Mouse (Mus musculus) gastrocnemius, postnatal 25 days (tissue): ENCODE results near the gene Uggt2. TPM values are rescaled to one million over a fixed set of nuclear protein-coding genes. Genes with fewer than 3 reads are reported as not detected.

Experiments
- DNase-seq: peaks from one replicate; pipeline ENCODE4 v3.0.0; 2022
- long read RNA-seq, 2 experiments: library from polyadenylated mRNA; stranded (forward); transcript quantifications; one replicate each; pipeline ENCODE4 v2.0.0; 2021
- total RNA-seq, 2 experiments: library from RNA; stranded (reverse); gene quantifications; 1 replicate in 1 of 2; 2 replicates in 1 of 2; pipeline ENCODE4 v1.2.3; 2021

Uggt2 gene
- total RNA-seq, result 1 to 10 TPM; 6.5 to 7.3 TPM
- long read RNA-seq, experiment 1, partial matches to known transcripts, result 0 of 1 reads
- long read RNA-seq, experiment 1, other reads (novel, unspliced or antisense), result 0 of 1 reads
- long read RNA-seq, experiment 2, full-length matches to known transcripts, result 2 of 3 reads
- long read RNA-seq, experiment 2, partial matches to known transcripts, result 0 of 3 reads
- long read RNA-seq, experiment 2, other reads (novel, unspliced or antisense), result 1 of 3 reads

DNA sequence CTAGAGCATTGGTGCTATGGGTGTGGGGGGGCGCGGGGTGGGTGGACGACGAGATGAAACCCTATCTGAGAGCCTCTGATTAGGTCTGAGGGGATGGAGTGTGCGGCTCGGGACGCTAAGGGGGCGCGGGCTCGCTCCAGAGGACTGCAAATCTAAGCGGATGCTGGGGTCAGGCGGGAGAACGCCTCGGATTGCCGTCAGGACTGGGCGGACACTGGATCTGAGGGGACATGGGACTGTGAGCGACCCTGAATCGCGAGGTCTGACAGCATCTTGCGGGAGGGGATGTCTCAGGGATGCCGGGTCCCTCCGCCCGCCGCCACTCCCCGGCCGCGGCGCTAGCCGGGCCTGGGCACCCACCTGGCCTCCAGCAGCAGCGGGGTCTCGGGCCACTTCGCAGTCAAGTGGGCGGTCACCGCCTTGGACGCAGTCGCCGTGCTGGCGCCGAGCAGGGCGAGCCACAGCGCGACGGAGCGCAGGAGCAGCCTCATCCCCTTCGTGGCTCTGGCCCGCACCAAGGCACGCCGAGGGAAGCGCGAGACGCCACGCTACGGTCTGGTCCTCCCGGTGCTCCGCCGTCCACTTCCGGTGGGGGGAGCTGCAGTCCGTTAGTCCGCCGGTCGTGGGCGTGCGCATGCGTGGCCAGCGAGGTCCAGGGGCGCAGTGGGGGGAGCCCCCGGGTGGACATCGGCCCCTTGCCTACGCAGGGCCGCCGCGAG is at the start of gene Uggt2:
Gene Uggt2 (minus strand): TSS at position 580 of the 719 bp plus-strand sequence.
- peak; percentile 78 for DNase-seq

DNA sequence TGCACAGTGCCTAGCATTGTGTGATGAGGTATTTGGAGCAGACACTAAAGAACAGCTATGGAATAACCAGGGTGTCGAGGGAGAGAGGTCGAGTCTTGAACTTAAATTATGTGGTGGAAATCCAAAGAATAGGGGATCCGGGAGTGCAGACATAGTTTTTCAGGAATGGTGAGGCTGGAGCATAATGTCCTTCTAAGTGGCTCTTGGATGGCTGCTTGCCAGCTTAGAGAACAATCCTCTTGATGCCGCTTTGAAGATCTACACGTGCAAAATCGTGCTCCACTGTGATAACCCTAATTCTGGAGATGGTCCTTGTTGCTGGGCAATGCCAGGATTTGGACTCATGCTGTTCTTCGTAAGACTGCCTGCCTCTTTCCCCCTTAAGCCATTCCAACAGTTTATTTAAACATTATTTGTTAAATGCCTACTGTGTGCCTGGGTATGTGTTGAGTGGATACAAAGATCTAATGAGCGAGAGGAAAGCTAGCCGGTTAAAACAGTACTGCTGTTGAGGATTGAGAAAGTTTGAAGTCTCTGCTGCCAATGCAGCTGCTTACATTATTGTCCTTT is 40.2 kb upstream of the Uggt2 start:
- DNase-seq, result no peak

DNA sequence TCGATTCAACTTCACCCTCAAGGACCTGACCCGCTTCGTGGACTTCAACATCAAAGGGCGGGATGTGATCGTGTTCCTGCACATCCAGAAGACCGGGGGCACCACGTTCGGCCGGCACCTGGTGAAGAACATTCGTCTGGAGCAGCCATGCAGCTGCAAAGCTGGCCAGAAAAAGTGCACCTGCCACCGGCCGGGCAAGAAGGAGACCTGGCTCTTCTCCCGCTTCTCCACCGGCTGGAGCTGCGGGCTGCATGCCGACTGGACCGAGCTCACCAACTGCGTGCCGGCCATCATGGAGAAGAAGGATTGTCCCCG is 39.5 kb upstream of the Uggt2 start:
- DNase-seq, result no peak

DNA sequence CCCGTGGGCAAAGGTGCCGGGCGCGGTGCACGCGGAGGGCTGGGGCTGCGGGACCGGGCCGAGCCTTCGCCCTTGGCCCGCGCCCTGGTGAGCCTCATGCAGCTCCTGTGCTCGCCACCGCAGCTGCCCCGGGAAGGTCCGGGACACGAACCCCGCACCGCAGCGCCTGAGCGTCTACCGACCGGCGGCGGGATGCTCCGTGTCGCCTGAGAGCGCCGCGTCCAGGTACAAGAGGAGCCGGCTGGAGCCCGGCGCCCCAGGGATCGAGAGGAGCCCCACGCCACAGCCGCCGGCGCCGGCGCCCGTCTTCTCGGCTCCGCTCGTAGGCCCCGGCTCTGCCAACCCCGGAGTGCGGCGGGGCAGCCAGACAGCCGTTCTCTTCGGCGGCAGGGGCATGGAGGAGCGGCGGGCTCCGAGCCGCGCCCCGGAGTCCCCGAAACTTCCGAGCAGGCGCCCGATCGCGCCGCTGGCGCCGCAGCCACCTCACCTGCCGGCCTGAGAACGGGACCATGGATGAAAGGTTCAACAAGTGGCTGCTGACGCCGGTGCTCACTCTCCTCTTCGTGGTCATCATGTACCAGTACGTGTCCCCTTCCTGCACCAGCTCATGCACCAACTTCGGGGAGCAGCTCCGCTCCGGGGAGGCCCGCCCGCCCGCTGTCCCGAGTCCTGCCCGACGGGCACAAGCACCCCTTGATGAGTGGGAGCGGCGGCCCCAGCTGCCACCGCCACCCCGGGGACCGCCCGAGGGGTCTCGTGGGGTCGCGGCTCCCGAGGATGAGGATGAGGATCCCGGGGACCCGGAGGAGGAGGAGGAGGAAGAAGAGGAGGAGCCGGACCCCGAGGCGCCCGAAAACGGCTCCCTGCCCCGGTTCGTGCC is 38.9 kb upstream of the Uggt2 start, which contains the start of gene Hs6st3:
Gene Hs6st3 (plus strand): TSS at position 436 of the 880 bp plus-strand sequence.
- no peak for DNase-seq

DNA sequence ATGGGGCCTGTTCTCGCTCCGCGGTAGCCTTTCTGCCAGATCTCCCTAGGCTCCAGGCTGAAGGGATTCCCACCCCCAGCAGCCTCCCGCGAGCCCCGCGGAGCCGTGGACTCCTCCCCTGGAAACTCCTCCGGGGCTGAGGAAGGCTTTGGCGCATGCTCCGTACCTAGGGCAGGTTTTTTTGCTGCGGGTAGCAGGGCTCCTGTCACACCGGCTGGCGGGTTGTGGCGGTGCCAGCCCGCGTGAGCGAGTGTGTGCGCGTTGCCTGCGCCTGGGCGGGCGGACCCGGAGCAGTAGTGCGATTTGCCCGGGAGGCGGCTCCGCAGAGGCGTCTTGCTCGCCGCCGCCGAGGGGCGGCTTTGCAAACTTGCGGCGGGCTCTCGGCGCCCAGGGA is 38.3 kb upstream of the Uggt2 start:
- DNase-seq, result peak; percentile 23

DNA sequence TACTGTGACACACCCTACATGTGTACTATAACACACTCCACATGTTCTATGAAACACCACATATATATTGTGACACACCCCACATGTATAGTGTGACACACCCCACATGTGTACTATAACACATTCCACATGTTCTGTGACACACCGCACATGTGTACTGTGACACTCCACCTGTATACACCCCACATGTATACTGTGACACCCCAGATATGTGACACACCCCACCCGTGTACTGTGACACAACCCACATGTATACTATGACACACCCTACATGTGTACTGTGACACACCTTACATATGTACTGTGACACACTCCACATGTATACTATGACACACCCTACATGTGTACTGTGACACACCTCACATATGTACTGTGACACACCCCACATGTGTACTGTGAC is 28.1 kb upstream of the Uggt2 start:
- DNase-seq, result no peak

DNA sequence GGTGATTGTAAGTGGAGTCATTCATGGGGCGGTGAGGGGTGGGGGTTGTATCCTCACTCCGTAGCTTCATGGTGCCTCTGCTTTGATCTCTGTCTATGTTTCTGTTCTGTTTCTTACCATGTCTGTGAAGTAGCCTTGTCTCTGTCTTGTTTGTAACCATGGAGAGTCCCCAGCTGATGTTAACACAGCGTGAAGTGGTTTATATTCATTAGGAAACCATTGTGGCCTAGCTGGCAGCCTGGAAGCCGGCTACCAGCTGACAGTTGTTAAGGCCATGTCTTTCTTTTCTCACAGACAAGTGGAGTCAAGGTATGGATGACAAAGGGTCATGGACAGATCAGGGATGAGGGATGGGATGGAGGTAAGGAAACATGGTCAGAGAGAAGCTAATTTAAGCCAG is 26.6 kb upstream of the Uggt2 start:
- DNase-seq, result no peak

DNA sequence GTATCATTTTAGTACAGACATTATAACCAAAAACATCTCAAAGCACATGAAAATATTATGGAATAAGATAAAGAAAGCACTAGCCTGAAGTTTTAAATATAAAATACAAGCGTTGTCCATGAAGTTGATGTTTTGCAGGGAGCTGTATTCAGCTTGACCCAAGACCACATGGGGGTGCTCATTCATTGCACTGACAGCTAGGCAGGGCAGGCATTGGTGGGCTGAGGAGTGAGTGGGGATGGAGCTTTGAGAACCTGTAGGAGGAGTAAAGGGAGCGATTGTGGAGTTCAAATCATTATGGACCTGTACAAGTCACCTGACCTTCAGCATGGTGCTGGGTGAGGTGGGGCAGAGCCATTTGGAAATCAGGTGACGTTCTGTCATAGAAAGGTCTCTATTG is 24.8 kb upstream of the Uggt2 start:
- DNase-seq, result no peak

DNA sequence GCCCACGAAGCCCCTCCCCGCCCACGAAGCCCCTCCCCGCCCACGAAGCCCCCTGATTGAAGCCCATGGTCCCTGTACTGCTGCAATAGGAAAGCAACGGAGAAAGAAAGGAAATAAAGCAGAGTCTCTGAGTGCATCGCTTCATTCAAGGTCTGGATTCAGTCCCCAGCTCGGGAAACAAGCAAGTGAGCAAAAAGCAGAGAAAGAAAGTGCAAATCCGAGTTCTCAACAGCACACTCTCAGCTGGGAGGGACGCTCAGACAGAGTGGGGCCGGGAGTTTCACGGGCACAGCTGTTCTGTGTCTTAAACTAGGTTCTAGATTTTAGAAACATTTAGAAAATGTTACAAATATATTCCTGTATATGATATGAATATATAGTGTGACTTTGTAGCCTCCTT is 24.4 kb upstream of the Uggt2 start:
- no peak for DNase-seq

DNA sequence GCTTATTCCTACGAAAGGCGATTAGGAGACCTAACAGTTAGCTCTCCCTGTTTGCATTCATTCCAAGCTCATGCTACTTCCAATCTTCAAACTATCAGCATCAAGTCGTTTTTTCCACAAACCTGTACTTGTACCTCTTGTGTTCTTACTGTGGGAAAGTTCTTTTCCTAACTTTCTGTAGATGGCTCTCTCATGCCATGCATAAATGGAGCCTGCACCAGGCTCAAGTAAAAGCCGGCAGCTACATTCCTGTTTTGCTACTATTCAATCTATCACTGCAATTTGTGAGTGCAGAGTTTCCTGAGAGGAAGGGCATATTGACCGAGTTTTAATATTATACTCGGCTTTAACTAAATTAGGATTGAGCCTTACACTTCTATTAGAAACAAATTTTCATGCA is 13.3 kb upstream of the Uggt2 start:
- DNase-seq, result no peak

DNA sequence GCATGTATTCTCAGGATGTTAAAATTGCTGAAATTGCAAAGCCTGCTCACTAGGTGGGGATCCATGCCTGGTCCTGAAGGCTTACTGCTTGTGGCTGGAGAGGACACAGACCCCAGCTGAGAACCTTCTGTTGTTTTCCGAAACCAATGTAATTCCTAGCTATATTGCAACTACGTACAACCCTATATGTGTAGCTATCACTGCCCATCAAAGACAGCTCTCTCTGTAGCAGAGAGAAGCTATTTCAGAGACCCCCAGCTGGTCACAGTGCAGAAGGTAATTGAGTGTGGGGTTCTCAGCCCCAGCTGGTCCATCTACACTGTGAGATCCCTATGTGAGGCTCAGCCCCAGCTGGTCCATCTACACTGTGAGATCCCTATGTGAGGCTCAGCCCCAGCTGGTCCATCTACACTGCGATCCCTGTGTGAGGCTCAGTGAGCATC is 10.6 kb upstream of the Uggt2 start:
- DNase-seq, result no peak

DNA sequence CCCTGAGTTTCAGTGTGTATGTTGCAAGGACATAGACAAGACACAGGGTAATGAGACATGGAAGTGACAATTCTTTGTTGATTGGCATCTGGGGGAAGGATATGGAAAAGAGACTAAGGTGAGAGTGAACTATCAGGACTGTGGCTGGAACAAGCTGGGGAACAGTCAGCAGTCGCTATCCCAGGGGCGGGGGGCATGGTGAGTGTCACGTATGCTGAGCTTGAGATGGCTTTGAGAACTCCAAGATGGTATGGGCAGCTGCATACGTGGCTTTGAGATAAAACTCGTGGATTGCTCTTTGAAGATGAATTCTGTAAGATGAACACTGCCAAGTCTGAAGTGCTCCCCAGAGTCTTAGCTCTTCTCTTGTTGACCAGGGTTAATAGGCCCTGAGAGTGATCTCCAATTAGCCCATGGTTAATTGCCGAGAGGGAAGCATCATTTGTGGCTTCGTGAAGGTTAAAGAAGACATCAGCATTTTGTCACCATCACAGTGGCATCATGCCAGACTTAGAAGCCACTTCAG is 9.6 kb upstream of the Uggt2 start:
- DNase-seq, result no peak

DNA sequence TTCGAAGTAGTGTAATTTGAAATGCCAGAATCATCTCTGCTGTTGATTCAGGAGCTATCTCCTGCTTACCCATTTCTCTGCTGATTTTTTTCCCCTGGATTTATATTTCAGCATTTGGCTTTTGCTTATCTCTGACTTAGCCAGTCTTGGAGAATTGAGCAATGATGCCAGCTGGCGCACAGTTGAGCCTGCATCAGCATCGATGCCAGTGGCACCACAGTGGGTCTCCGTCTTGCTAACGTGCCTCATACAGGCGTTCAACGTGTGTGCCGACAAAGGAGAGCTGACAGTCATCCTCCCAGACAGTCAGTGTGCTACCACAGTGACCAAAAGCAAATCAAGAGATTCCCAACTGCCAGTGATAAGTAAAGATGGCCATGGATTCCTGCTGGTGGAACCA is 8.4 kb upstream of the Uggt2 start:
- DNase-seq, result no peak

DNA sequence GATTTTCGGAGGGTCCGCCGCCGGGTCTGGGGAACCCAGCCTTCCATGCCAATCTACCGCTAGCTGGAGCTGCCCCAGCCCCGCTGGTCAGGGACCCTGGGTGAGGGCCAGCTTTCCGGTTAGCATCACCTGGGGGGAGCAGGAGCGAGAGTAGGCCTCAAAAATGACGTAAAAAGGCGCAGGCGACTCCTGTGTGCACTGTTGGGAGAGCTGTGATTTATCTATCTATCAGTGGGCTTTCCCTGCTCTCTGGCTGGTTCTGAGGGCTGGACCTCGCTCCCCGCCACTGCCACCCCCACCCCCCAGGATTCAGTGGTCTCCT is 301 bp upstream of the Uggt2 start:
- no peak for DNase-seq

DNA sequence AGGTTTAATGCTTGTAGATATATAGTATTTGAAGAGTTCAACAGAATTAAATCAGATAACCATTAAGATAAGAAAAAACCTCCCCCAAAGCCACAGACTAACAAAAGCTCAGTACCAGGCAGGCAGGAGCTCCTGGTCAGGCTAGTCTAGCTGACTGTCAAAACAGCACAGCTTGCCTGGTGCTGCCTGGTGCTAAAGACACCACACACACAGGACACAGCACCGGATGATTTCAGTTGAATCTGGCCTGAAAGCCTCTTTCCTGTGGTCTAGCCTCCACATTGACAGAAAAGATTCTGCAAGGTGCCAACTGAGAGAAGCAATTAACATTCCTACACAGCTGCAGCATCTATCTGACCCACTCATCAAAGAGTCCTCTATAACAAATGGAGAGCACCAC is 37.4 kb downstream of the Uggt2 start:
- no peak for DNase-seq

DNA sequence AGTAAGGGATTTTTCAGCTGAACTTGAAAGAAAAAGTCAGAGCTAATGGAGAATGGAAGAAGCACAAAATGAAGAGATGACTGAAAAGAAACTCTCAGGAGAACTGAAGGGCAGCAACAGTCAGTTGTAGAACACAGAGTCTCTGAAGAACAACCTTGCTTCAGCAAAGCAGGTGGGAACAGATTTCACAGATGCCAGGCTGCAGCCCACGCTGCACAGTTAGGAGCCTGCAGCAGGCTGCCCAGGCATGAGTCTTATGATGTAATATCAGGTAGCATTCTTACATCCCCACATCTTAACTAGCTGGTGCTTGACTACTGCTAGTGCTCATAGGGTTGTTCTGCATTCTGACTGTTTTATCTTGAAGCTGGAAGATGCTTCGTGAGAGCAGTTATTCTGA is 38.5 kb downstream of the Uggt2 start:
- no peak for DNase-seq

DNA sequence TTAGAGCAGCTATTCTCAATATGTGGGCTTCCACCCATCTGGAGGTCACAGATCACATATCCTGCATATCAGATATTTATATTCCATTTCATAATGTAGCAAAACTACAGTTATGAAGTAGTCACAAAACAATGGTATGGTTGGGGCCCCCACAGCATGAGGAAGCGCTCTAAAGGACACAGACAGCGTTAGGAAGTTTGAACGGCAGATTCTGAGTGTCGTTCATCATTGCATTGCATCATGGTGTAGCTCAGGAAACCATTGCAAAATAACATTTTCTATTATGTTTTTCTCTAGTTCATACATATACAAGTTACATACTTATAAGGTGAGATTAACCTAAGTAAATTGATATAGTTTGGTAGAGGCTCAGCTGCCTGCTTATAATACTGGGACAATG is 42.2 kb downstream of the Uggt2 start:
- no peak for DNase-seq

DNA sequence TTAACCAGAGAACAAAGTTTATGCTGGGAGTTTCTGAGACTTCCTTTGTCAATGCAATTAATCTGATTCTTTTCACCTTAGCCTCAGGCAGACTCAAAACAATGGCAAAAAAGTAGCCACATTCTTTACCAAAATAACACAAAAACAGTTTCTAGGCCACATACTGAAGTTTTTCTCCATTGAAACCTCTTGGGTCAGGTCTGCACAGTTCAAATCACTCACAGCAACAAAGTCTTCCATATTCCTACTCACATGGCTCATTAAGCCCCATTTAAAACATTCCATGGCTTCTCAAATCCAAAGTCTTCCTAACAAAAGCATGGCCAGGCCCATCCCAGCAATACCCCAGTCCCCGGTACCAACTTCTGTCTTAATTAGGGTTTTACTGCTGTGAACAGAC is 46.3 kb downstream of the Uggt2 start:
- no peak for DNase-seq

DNA sequence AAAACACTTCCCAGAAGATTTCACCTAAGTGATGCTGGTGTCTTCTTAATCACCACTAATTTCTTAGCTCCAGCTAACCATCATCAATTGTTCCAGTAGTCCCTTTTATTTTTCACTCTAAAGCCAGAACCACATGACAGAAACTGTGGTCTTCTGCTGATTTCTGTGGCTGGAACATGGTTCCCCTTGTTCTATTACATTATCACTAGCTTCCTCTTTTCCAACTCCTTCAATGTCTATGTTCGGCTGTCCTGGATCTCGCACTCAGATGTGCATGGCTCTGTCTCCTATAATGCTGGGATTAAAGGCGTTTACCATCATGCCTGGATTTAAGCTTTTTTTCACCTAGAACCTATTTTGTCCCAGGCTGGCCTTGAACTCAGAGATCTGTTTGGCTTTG is 46.9 kb downstream of the Uggt2 start:
- DNase-seq, result no peak

DNA sequence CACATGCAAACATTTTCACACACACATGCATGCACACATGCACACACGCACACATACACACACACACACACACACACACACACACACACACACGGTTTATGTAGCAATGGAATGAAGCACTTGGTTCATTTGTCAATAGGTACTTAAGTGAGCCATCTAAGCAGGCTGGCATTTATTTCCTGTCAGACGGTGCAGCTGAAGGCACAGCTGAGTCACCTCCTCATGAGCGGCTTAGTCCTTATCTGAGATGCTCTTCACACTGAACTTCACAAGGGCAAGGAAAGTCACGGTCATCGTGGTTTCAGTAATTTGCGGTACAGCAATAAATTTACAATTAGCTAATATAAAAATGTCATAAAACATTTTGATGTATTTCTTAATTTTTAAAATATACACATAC is 55.5 kb downstream of the Uggt2 start:
- DNase-seq, result no peak

DNA sequence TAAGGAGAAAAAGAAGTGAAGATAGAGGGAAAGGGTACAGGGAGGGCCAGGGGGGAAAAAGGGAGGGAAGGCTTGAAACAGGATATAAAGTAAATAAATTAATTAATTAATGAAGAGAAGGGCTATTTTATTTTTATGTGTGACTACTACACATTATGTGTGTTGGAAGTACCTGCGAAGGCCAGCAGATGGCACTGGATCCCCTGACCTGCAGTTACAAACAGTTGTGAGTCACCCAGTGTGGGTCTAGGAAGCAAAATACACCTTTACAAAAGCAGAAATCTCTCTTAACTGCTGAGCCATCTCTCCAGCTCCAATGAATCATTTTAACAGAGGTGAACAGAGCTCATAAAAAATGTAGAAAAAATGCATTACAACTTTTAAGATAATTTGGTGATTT is 59.0 kb downstream of the Uggt2 start:
- DNase-seq, result no peak

DNA sequence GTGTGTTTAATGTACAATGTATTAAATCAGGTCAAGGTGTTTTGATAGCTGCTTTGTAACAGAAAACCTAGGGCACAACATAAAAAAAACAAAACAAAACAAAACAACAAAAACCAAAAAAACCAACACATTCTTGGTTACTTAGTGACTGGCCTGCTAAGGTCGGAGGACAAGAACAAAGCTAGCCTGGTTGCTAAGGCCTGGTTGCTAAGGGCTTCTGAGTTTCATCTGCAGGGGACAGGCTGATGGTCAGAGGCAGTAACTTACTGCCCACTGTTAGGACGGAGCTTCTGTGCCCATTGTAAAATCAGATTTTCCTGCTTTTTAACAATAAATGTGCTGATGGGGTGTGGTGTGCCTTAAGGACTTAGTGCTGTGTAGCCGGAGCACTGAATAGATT is 61.5 kb downstream of the Uggt2 start:
- no peak for DNase-seq
